Mouse (Mus musculus): Measurements from ENCODE around the gene Os9.

DNA sequence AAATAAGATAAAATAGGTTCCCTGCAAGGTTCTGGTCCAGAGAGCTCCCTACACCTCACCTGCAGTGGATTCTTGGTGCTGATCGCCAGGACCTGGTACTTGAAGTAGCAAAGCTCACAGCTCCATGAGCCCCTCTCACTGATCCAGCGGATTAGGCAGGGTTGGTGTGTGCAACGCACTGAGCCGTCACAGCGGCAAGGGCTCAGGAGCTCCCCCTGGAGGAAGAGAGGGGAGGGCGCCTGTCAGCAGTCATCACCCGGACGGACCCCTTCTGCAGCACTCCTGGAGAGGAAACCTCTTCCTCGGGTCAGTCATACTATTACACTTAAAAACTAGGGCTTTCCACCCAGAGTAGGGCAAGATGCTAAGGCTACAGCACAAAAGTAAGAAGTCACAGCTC lies 62.8 kb downstream of the Os9 start:
- TF ChIP-seq POLR2A (IDR thresholded peaks at IDR 0.05; ENCODE audit: low read depth, low read length), result no peak
- TF ChIP-seq CTCF (IDR thresholded peaks at IDR 0.05; ENCODE audit: borderline replicate concordance, insufficient read depth, low read length), result peak; percentile 98
